Mouse (Mus musculus) CH12.LX (cell line): ENCODE results near the gene Gm13285. TPM values are rescaled to one million over a fixed set of nuclear protein-coding genes. Genes with fewer than 3 reads are reported as not detected.
"Not testable (repeated sequence)": the region's sequence is repeated elsewhere in the genome, so short reads cannot be mapped to it uniquely, and the experiment has no call there.

Experiments used
- DNase-seq: peaks from one replicate; pipeline ENCODE4 v3.0.0-alpha.2; 2013; ENCODE audit errors: extremely low read depth
- H3K27ac ChIP-seq: 2 replicates; pipeline ENCODE4 v1.5.1; 2012; ENCODE audit warnings: low read depth, mild to moderate bottlenecking, control low read depth, moderate library complexity; ENCODE audit not compliant: insufficient read depth
- H3K27me3 ChIP-seq: replicated peaks from 2 replicates; pipeline ENCODE3; 2012; ENCODE audit warnings: inconsistent platforms
- H3K36me3 ChIP-seq, 2 experiments: replicated peaks in 1 of 2; 2 replicates each; pipeline versions ENCODE3 to v1.6.1; 2012; ENCODE audit warnings: inconsistent platforms in 1 of 2, low read length in 1 of 2, mild to moderate bottlenecking in 1 of 2, mixed read lengths in 1 of 2, moderate library complexity in 1 of 2; ENCODE audit not compliant: control insufficient read depth in 1 of 2, insufficient read depth in 1 of 2
- H3K4me1 ChIP-seq, 2 experiments: 2 replicates each; pipeline ENCODE4 v1.6.1; 2012; ENCODE audit warnings: inconsistent platforms in 1 of 2, moderate library complexity in 1 of 2; ENCODE audit not compliant: insufficient read depth in 2 of 2, control insufficient read depth in 1 of 2
- H3K4me2 ChIP-seq: 2 replicates; pipeline ENCODE4 v1.6.1; 2012; ENCODE audit warnings: low read depth, mild to moderate bottlenecking, control low read depth; ENCODE audit not compliant: poor library complexity, insufficient read depth, severe bottlenecking
- H3K4me3 ChIP-seq, 3 experiments: fragments of 150-350 bp in 1 of 3; sonication (generic) in 1 of 3; replicated peaks in 1 of 3; 2 replicates each; pipeline versions ENCODE3 to v1.5.1; 2011 to 2012; ENCODE audit warnings: low read depth in 2 of 3, low read length in 2 of 3, mild to moderate bottlenecking in 2 of 3, moderate library complexity in 2 of 3, control low read depth in 1 of 3, improper control_type of control experiment in 1 of 3, inconsistent platforms in 1 of 3, mixed read lengths in 1 of 3; ENCODE audit not compliant: poor library complexity in 1 of 3
- H3K79me2 ChIP-seq: replicated peaks from 2 replicates; pipeline ENCODE4 v1.6.1; 2012; ENCODE audit warnings: mild to moderate bottlenecking, moderate library complexity; ENCODE audit not compliant: control insufficient read depth, poor library complexity, insufficient read depth, severe bottlenecking; ENCODE audit errors: extremely low read depth
- H3K9ac ChIP-seq: 2 replicates; pipeline ENCODE4 v1.6.1; 2012; ENCODE audit warnings: low read depth, mild to moderate bottlenecking, control low read depth, moderate library complexity; ENCODE audit not compliant: insufficient read depth
- H3K9me3 ChIP-seq: replicated peaks from 2 replicates; pipeline ENCODE3; 2012; ENCODE audit warnings: low read length, inconsistent platforms, mixed read lengths
- CTCF ChIP-seq, 2 experiments: IDR thresholded peaks in 1 of 2; conservative IDR thresholded peaks in 1 of 2; 2 replicates each; pipeline ENCODE4 v1.5.1; 2011 to 2012; ENCODE audit warnings: low read depth in 2 of 2, low read length in 2 of 2, improper control_type of control experiment in 1 of 2, inconsistent platforms in 1 of 2, mild to moderate bottlenecking in 1 of 2, moderate library complexity in 1 of 2
- MAX ChIP-seq: IDR thresholded peaks from 2 replicates; pipeline ENCODE4 v1.6.1; 2011; ENCODE audit warnings: low read length, improper control_type of control experiment
- MAZ ChIP-seq: IDR thresholded peaks from 2 replicates; pipeline ENCODE4 v1.6.1; 2012; ENCODE audit warnings: low read depth, mild to moderate bottlenecking, inconsistent platforms, low read length, improper control_type of control experiment, moderate library complexity
- POLR2A ChIP-seq: IDR thresholded peaks from 2 replicates; pipeline ENCODE4 v1.6.1; 2011; ENCODE audit warnings: low read depth, mild to moderate bottlenecking, improper control_type of control experiment, low read length
- RAD21 ChIP-seq: IDR thresholded peaks from 2 replicates; pipeline ENCODE4 v1.6.1; 2011; ENCODE audit warnings: low read depth, mild to moderate bottlenecking, low read length, improper control_type of control experiment, moderate library complexity
- SMC3 ChIP-seq: IDR thresholded peaks from 2 replicates; pipeline ENCODE4 v1.6.1; 2011; ENCODE audit warnings: low read depth, low read length, improper control_type of control experiment
- TBP ChIP-seq: conservative IDR thresholded peaks from 2 replicates; pipeline ENCODE4 v1.6.1; 2011; ENCODE audit warnings: low read depth, low read length, improper control_type of control experiment
- USF1 ChIP-seq: IDR thresholded peaks from 2 replicates; pipeline ENCODE4 v1.6.1; 2014; ENCODE audit warnings: low read depth, mild to moderate bottlenecking, inconsistent platforms, low read length, improper control_type of control experiment
- ZNF384 ChIP-seq: IDR thresholded peaks from 2 replicates; pipeline ENCODE4 v1.6.1; 2012; ENCODE audit warnings: low read depth, low read length, improper control_type of control experiment, inconsistent platforms
- dilution Hi-C: fragments of 300-500 bp; cut with MboI; formaldehyde crosslinking; loops from 2 replicates; pipeline ENCODE4 v1.14.3; 2020; ENCODE audit warnings: low sequenced_read_pairs; ENCODE audit not compliant: extremely low pct_unique_long_range_greater_than_20kb, extremely low pct_ligation_motif_present
- in situ Hi-C: fragments of 300-500 bp; cut with MboI; formaldehyde crosslinking; loops from 3 replicates; pipeline ENCODE4 v1.14.3; 2019; ENCODE audit warnings: low sequenced_read_pairs, low pct_ligation_motif_present, low pct_unique_long_range_greater_than_20kb, mixed read lengths
- polyA plus RNA-seq: library from polyadenylated mRNA; unstranded; fragments of >175 nt; gene quantifications from 2 replicates; pipeline ENCODE4 v1.2.1, GENCODE M21; 2012; ENCODE audit warnings: low read depth; ENCODE audit not compliant: insufficient read length
- total RNA-seq, 2 experiments: library from RNA; depleted of rRNA; stranded (reverse); fragments of 300-350 nt in 1 of 2; fragments of >200 nt in 1 of 2; gene quantifications; 2 replicates each; pipeline ENCODE4 v1.2.3; 2012 to 2014

The Gm13285 gene
- total and polyA plus RNA-seq, 3 experiments, result not detected

GRCm38 (mm10) chr4:88830523-88830922 lies 31.1 kb downstream of the Gm13285 start:
- Histone ChIP-seq H3K79me2 (no peaks in the 10 kb centered on the region), H3K9me3 (peaks cover 9% of the 10 kb centered on the region), H3K9ac (no peak overlapping the region), H3K4me3 (no peak overlapping the region), H3K4me1 (no peaks in the 10 kb centered on the region; a peak in 1 of 4 replicates), H3K4me2 (no peak overlapping the region), H3K27ac (no peak overlapping the region), H3K27me3 (peaks cover 22% of the 10 kb centered on the region), H3K36me3 (no peaks in the 10 kb centered on the region)
- TF ChIP-seq MAZ (no peak), RAD21 (peak; percentile 36), SMC3 (peak; percentile 22; the same call in 1 of the 2 replicates), TBP (no peak), USF1 (no peak), CTCF (conservative IDR thresholded peaks at IDR 0.05 in 1 of 2, IDR thresholded peaks at IDR 0.05 in 1 of 2; ENCODE audit: low read depth in 2 of 2, low read length in 2 of 2) (peak in 1 of 2 experiments; percentile 70; a peak in 3 of 4 replicates), ZNF384 (peak; percentile 80), MAX (no peak)
- in situ Hi-C loops, result no loop called here
- peak; percentile 11 for DNase-seq
- dilution Hi-C loops, result no loop called here

- H3K9me3 ChIP-seq, H3K79me2 ChIP-seq, H3K9ac ChIP-seq, H3K27ac ChIP-seq, H3K4me2 ChIP-seq, in situ Hi-C loops, dilution Hi-C loops, H3K4me3 ChIP-seq, H3K36me3 ChIP-seq, H3K4me1 ChIP-seq, DNase-seq: not testable (repeated sequence)
- peaks cover 32% of the 10 kb centered on the region for H3K27me3 ChIP-seq
Observed at GRCm38 (mm10) chr4:88835225-88835624, 35.8 kb downstream of the Gm13285 start, which contains the start of gene Ifna5. Gene Ifna5 (plus strand): TSS chr4:88835525.

- Histone ChIP-seq H3K4me3 (no peak overlapping the region), H3K27ac (no peak overlapping the region), H3K9ac (no peak overlapping the region), H3K4me1 (peaks cover 5 to 10% of the 10 kb centered on the region in 2 experiments; a peak in 3 of 4 replicates), H3K79me2 (no peaks in the 10 kb centered on the region), H3K36me3 (no peaks in the 10 kb centered on the region), H3K27me3 (peaks cover 49% of the 10 kb centered on the region), H3K4me2 (no peak overlapping the region), H3K9me3 (no peaks in the 10 kb centered on the region)
- in situ Hi-C loops (no loop called here), dilution Hi-C loops (no loop called here)
- peak; percentile 15 for DNase-seq
- no peak for TF ChIP-seq MAZ
- peak; percentile 53 to 74; a peak in 3 of 4 replicates for TF ChIP-seq CTCF (conservative IDR thresholded peaks at IDR 0.05 in 1 of 2, IDR thresholded peaks at IDR 0.05 in 1 of 2; ENCODE audit: low read depth in 2 of 2, low read length in 2 of 2)
- peak; percentile 14; the same call in 1 of the 2 replicates for TF ChIP-seq SMC3
- peak; percentile 14 for TF ChIP-seq RAD21
- no peak for TF ChIP-seq POLR2A
Observed at GRCm38 (mm10) chr4:88838828-88839227, 39.4 kb downstream of the Gm13285 start.
